Mouse (Mus musculus): ENCODE data around the gene Os9.
"Not testable (repeated sequence)": the region's sequence is repeated elsewhere in the genome, so short reads cannot be mapped to it uniquely, and the experiment has no call there.

- TF ChIP-seq POLR2A (IDR thresholded peaks at IDR 0.05; ENCODE audit: insufficient read depth, low read depth, low read length); CTCF (IDR thresholded peaks at IDR 0.05): not testable (repeated sequence)
Observed at GRCm38 (mm10) chr10:127162771-127163261, 41.9 kb upstream of the Os9 start.
